Mouse (Mus musculus) monocyte, adult 5-6 weeks (primary cell): ENCODE measurements at regions not wholly inside any gene's neighbourhood (a gene's known extent, or its start where the extent isn't known, plus 50 kb on each side); places are given as distances from the start of the nearest gene placed in this dataset.

Source experiments
- ATAC-seq: fragments of 153-309, 156-312 bp; replicated peaks from 2 replicates; pipeline ENCODE4 v1.8.0; 2017; ENCODE audit warnings: mild to moderate bottlenecking; ENCODE audit not compliant: low TSS enrichment, insufficient number of reproducible peaks, severe bottlenecking, poor library complexity, low FRiP score

GRCm38 (mm10) chr13:101876601-101877000 lies 108.6 kb upstream of the Pik3r1 start:
- no peak for ATAC-seq

- no peak for ATAC-seq
Measured at GRCm38 (mm10) chr13:101878168-101878567, 110.2 kb upstream of the Pik3r1 start.

- peak; percentile 43; the same call in 1 of the 2 replicates for ATAC-seq
Measured at GRCm38 (mm10) chr13:101879561-101880081, 111.6 kb upstream of the Pik3r1 start.

DNA sequence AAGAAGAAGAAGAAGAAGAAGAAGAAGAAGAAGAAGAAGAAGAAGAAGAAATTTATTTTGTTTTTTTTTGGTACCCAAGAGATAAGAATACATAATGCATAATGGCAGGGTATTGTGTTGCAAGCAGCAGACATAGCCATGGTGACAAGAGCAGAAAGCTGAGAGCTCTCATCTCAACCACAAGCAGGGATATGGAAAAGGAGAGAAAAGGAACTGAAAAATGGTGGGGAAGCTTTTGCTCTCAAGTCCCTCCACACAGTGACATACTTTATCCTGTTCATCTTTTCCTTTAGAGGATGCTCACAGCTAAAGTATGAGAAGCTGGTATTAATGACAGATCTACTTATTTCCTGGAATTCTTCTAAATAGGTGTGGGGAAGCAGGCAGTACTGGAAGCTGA lies 115.2 kb upstream of the Pik3r1 start:
- ATAC-seq, result no peak

- no peak for ATAC-seq
Measured at GRCm38 (mm10) chr13:101884752-101885151, 116.7 kb upstream of the Pik3r1 start.

- ATAC-seq, result no peak
Measured at GRCm38 (mm10) chr13:101891473-101891872, 123.5 kb upstream of the Pik3r1 start.

DNA sequence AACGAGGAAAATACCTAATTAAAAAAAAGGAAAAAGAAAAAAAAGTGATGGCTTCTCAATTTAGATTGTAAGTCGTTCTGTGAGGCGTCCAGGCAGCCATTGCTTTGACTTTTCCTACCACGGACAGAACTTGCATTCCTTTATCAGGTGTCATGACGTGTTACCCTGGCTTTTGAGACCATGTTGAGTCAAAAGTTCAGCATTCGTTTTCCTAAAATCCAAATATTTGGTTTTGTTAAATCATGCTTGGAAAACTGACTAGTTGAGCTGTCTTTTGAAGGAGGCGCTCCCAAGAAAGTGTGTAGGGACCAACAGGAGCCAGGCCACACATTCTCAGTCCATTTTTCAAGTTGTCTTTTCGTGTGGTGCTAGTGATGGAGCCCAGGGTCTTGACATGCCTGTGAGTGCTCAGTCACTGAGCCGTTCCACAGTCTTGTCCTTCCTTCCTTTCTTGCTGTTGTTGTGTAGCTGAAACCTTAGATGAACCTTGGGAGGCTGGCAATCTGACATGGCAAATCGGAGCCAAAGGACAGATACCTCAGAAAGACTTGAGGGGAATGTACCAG lies 125.1 kb upstream of the Pik3r1 start:
- ATAC-seq, result no peak

GRCm38 (mm10) chr13:101895161-101895560 lies 127.1 kb upstream of the Pik3r1 start:
- ATAC-seq, result no peak

DNA sequence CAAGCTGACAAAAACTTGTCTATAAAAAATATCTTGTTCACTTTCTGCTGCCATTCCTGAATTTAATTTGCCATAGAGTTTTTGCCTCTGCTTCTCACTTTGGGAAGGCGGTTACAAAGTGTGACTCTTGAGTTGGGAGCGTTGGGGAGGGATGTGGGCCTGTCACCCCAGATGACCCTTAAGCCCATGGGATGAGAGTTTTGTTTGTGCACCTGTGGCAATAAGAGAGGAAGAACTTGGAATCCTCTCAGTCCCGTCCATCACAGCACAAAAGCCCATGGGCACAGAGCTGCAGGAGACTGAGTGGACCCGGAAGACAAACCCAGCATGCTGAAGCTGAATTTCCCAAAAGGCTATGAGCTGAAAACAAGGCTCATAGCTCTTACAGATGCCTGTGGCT lies 127.7 kb upstream of the Pik3r1 start:
- ATAC-seq, result no peak

DNA sequence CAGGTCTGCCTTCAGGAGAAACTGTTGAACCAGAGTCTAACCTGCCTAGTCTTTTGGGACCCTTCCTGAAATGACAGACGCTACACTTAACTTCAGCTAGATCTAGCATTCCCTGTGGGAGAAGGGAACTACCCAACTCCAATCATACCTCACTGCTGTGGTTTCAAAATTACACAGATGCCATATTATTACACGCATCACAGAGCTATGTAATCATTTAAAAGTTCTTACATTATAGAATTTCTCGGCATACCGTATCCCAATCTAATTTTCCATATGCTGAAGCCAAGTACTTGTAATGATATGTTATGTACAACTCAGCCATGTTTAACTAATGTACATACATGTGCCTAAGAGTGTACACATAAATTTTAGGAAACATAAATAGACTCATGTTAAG lies 128.9 kb upstream of the Pik3r1 start:
- no peak for ATAC-seq

- no peak for ATAC-seq
Measured at GRCm38 (mm10) chr13:101902213-101902612, 134.2 kb upstream of the Pik3r1 start.

- no peak for ATAC-seq
Measured at GRCm38 (mm10) chr13:101905909-101906676, 138.1 kb upstream of the Pik3r1 start.

GRCm38 (mm10) chr13:101909026-101909425 lies 141.0 kb upstream of the Pik3r1 start:
- peak; percentile 84 for ATAC-seq

DNA sequence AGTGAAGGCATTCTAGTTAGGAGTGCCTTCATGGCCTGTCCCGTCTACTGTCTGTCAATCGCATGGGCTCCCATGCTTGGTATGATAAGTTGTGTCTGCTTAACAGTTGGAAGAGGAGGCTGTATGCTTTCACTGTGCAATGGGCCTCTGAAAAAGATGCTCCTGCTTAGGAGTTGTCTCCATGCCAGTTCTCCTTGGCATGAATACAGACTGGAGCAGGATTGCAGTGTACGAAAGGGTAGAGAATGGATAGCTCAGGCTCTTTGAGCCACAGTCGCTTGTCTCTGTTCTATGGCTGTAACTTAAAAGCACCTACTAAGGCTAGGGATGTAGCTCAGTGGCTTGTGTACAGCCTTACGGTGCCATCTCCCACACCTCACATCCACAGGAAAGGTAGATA lies 142.7 kb upstream of the Pik3r1 start:
- ATAC-seq, result no peak

- no peak for ATAC-seq
Measured at GRCm38 (mm10) chr13:101914132-101914531, 146.1 kb upstream of the Pik3r1 start.

DNA sequence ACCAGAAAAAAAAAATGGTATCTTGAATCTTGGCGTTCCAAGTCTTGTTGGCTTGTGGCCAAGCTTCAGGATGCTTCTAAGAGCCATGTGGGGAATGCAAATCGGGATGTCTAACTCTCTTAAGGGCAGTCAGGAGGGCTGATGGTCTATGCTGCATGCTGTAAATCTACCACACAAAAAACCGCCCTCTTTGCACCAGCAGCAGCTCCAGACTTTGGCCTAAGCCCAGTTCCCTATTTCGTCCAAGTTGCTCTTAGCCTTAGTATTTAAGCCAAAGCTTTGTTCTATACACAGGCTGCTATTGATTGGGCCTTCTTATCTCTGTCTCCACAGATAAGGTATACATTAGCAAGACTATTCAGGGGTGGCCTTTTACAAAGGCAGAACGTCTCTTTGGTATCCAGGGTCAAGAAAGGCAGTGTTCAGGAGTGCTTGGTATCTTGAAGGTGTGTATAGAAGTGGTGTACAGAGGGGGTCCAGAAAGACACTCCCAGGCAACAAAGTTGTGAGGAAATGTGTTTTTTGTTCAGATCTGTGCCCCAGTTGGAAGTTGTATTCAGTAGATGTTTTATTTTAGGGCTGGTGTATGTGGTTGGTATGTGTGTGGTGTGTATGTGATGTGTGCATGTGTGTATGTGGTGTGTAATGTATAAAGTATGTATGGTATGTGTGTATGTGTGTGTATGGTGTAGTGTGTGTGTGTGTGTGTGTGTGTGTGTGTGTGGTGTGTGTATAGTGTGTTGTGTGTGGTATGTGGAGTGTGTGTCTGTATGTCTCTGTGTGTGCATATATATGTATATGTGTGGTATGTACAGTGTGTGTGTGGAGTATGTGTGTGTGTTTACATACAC lies 146.9 kb upstream of the Pik3r1 start:
- ATAC-seq, result no peak

DNA sequence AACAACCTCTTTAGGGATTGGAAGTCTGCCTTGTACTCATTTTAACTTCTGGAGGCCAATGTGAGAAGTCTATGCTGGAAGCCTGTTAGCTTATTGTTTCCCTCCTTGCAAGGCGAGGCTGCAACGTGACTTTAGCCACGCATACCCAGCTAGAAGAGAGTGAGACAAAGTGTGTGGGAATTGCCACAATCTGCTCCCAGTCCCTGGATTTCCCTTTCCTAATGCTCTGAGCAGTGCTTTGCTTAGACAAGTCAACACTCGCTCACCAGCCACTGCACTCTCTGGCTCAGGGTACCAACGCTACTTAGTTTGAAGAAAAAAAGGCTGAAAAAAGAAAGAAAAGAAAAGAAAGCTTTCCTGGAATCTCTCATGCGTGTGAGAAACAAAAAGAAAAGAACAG lies 147.5 kb upstream of the Pik3r1 start:
- ATAC-seq, result no peak

GRCm38 (mm10) chr13:101915948-101916594 lies 148.1 kb upstream of the Pik3r1 start:
- ATAC-seq, result no peak

- ATAC-seq, result no peak
Measured at GRCm38 (mm10) chr13:101916876-101917275, 148.9 kb upstream of the Pik3r1 start.
